In the genomic region with DNA sequence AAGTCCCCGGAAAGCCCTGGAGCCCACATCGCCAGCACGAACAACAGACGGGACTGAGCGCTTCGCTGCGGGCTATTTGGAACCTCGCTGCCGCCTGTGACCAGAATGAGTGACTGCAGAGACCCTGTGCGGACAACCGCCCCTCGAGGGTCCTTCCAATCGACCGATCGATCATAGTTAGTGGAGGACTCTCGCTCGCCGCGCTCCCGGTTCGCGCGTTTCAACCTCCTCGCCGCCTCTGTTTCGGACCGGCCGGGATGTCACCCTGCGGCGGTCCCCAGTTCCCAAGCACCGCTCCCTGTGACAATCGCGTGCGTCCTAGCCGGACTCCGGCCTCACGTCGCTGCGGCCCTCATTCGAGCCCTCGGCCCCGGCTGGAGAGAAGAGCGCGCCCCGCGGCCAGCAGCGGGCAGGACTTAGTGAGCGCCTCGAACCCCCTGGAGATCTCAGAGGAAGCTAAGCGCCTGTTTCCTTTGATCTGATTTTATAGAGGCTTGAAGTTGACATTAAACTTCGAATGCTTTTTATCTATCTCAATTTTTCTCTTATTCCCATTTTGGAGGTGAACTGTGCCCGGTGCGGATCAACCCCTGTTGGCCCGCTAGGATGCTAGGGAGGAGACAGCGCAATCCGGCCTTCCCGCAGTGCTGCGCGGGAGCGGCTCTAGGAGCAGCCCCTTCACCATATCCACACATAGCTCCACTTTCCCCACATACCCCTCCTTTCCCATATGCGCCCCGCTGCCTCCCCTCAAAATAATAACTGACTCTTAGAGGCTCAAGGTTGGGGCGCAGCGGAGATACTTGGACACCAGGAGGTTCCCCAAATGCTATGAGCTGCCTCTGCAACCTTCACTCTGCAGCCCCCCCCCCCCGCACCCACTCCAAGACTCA, we compare ENCODE assay signal across 9 mouse cellular contexts. TPM values are rescaled to one million over a fixed set of nuclear protein-coding genes. Genes with fewer than 3 reads are reported as not detected.
A peak's percentile ranks its signal among the peaks of the same experiment; 100 is the strongest.
DNase-seq lines count a peak whose midpoint lies in the region; ATAC-seq and TF ChIP-seq lines count a peak whose summit lies in the region.
"Had no signal": no experiment of that assay in that cellular context is flagged by ENCODE, and none has a peak within 500 bp of the region (broad histone marks: within the 10 kb centered on the region; RNA-seq: fewer than 3 reads in every experiment).

No protein-coding gene starts in this region.

- no peak for TF ChIP-seq EP300 in liver, postnatal 0 days (IDR thresholded peaks at IDR 0.05; ENCODE audit: low read depth)

- peak; percentile 23 for DNase-seq in kidney, adult 18-20 months
- no peak for DNase-seq in kidney, postnatal 25 days
- DNase-seq in embryo, embryonic 9.5 days (ENCODE audit: extremely low spot score) = peak; percentile 68
- no peak for DNase-seq in liver, postnatal 0 days
- no peak for DNase-seq in frontal cortex, adult 2 months (ENCODE audit: extremely low spot score in 1 of 2, low spot score in 1 of 2)
- DNase-seq in spleen, postnatal 4 days (ENCODE audit: low spot score in 2 of 2) = no peak
- DNase-seq in natural killer cell, adult 2 months (ENCODE audit: low spot score in 2 of 2) = no peak

- H3K4me3 ChIP-seq in hindbrain, embryonic 13.5 days = peak overlapping the region; percentile 27
- peak overlapping the region; percentile 33 for H3K4me3 ChIP-seq in liver, postnatal 0 days (ENCODE audit: low read depth, low read length)

- H3K9ac ChIP-seq in hindbrain, embryonic 13.5 days = 0 out of 2 replicates have a peak overlapping the region, but pooled peaks have one; percentile 43
- H3K9ac ChIP-seq in liver, postnatal 0 days (replicated peaks) = no peak overlapping the region

- peaks cover 100% of the 10 kb centered on the region for H3K27me3 ChIP-seq in hindbrain, embryonic 13.5 days
- H3K27me3 ChIP-seq in liver, postnatal 0 days (ENCODE audit: insufficient read depth, low read length) = peaks cover 79% of the 10 kb centered on the region

- TF ChIP-seq CTCF in liver, postnatal 0 days (IDR thresholded peaks at IDR 0.05; ENCODE audit: low read depth) = no peak

- 1% methylated on average over 65 of the region's 65 CpGs for WGBS in hindbrain, embryonic 13.5 days
- 3% methylated on average over 65 of the region's 65 CpGs for WGBS in liver, postnatal 0 days (ENCODE audit: insufficient replicate concordance)

- H3K27ac ChIP-seq in hindbrain, embryonic 13.5 days = no peak overlapping the region
- no peak overlapping the region for H3K27ac ChIP-seq in liver, postnatal 0 days (ENCODE audit: low read depth)

- peak overlapping the region; percentile 46 for H3K4me2 ChIP-seq in hindbrain, embryonic 13.5 days
- H3K4me2 ChIP-seq in liver, postnatal 0 days (ENCODE audit: low read depth, low read length) = peak overlapping the region; percentile 60

- ATAC-seq in hindbrain, embryonic 13.5 days (ENCODE audit: low FRiP score) = no peak
- no peak for ATAC-seq in liver, postnatal 0 days

- H3K4me1 ChIP-seq in hindbrain, embryonic 13.5 days (replicated peaks) = peaks cover 10% of the 10 kb centered on the region
- H3K4me1 ChIP-seq in liver, postnatal 0 days (ENCODE audit: insufficient read depth) = peaks cover 2% of the 10 kb centered on the region; the same call in 1 of the 2 replicates

- no peaks in the 10 kb centered on the region for H3K36me3 ChIP-seq in hindbrain, embryonic 13.5 days
- no peaks in the 10 kb centered on the region for H3K36me3 ChIP-seq in liver, postnatal 0 days (replicated peaks; ENCODE audit: insufficient read depth, low read length)

- no peaks in the 10 kb centered on the region for H3K9me3 ChIP-seq in hindbrain, embryonic 13.5 days
- H3K9me3 ChIP-seq in liver, postnatal 0 days (ENCODE audit: low read length) = no peaks in the 10 kb centered on the region

RNA-seq across cellular contexts. Expression of a gene that starts 11.7 kb away (rescaled TPM):
- polyA plus RNA-seq in hindbrain, embryonic 13.5 days (2015; fragmentation: Nextera tagmentation; extraction: Ambion mirVana) = 0.31 and 0.62 TPM in 2 replicates
- polyA plus RNA-seq in liver, postnatal 0 days (2015; fragmentation: Nextera tagmentation; extraction: Ambion mirVana) = not detected in 2 replicates
- 8.1 and 8.6 TPM in 2 replicates for polyA plus RNA-seq in frontal cortex, adult 2 months (2012; rRNA removed)
- polyA plus RNA-seq: gonadal fat pad, adult 2 months had no signal

RNA-seq across cellular contexts. Expression of a gene that starts 28.2 kb away (rescaled TPM):
- not detected in 2 replicates for polyA plus RNA-seq in hindbrain, embryonic 13.5 days (2015; fragmentation: Nextera tagmentation; extraction: Ambion mirVana)
- polyA plus RNA-seq in liver, postnatal 0 days (2015; fragmentation: Nextera tagmentation; extraction: Ambion mirVana) = not detected in 2 replicates
- 0.13 and 0.26 TPM in 2 replicates for polyA plus RNA-seq in frontal cortex, adult 2 months (2012; rRNA removed)

RNA-seq across cellular contexts. Expression of a gene that starts 48.0 kb away (rescaled TPM):
- not detected in 2 replicates for polyA plus RNA-seq in hindbrain, embryonic 13.5 days (2015; fragmentation: Nextera tagmentation; extraction: Ambion mirVana)
- polyA plus RNA-seq in liver, postnatal 0 days (2015; fragmentation: Nextera tagmentation; extraction: Ambion mirVana) = not detected in 2 replicates
- not detected in 2 replicates for polyA plus RNA-seq in frontal cortex, adult 2 months (2012; rRNA removed)
- polyA plus RNA-seq: gonadal fat pad, adult 2 months had no signal

RNA-seq across cellular contexts. Expression of a gene that starts 48.4 kb away (rescaled TPM):
- 143 and 145 TPM in 2 replicates for polyA plus RNA-seq in hindbrain, embryonic 13.5 days (2015; fragmentation: Nextera tagmentation; extraction: Ambion mirVana)
- polyA plus RNA-seq in liver, postnatal 0 days (2015; fragmentation: Nextera tagmentation; extraction: Ambion mirVana) = 6.6 and 7.0 TPM in 2 replicates
- 74.4 and 79.2 TPM in 2 replicates for polyA plus RNA-seq in frontal cortex, adult 2 months (2012; rRNA removed)

Comparison
In these comparisons a context has a peak if more than half of its experiments do, and no peak if none do; other contexts are left out.
1. DNase-seq: peak in kidney, adult 18-20 months (single experiment) and embryo, embryonic 9.5 days (single experiment); none in kidney, postnatal 25 days (0 of 2), liver, postnatal 0 days (single experiment), frontal cortex, adult 2 months (0 of 2), spleen, postnatal 4 days (0 of 2) and natural killer cell, adult 2 months (0 of 2).